Mouse (Mus musculus) thymus, postnatal 10 days (tissue): ENCODE data around the gene Vmn1r63.
"Not testable (repeated sequence)": the region's sequence is repeated elsewhere in the genome, so short reads cannot be mapped to it uniquely, and the experiment has no call there.

ENCODE experiments used
- DNase-seq, 2 experiments: peaks; one replicate each; pipeline ENCODE4 v3.0.0; 2021; ENCODE audit warnings: low spot score in 2 of 2

The Vmn1r63 gene

GRCm38 (mm10) chr7:5805345-5805744, at the start of gene Vmn1r63:
TSS of gene Vmn1r63 (minus strand) at chr7:5805445.
- DNase-seq: not testable (repeated sequence)
